Mouse (Mus musculus) liver, embryonic 15.5 days (tissue): ENCODE measurements around the gene Gatb. TPM values are rescaled to one million over a fixed set of nuclear protein-coding genes. Genes with fewer than 3 reads are reported as not detected.

Experiments
- ATAC-seq: fragments of 200-750 bp; cut with Nextera tagmentation; 2 replicates; pipeline ENCODE4 v1.8.0; 2017; ENCODE audit warnings: moderate number of reproducible peaks, mild to moderate bottlenecking, moderate library complexity; ENCODE audit not compliant: insufficient read depth
- H3K27ac ChIP-seq: fragments of 300-500 bp; sonication (generic); replicated peaks from 2 replicates; pipeline ENCODE4 v1.5.1; 2015; ENCODE audit warnings: mild to moderate bottlenecking, inconsistent platforms
- H3K27me3 ChIP-seq: fragments of 300-500 bp; sonication (generic); 2 replicates; pipeline ENCODE4 v1.6.1; 2015; ENCODE audit warnings: mild to moderate bottlenecking, inconsistent platforms
- H3K36me3 ChIP-seq: fragments of 300-500 bp; sonication (generic); replicated peaks from 2 replicates; pipeline ENCODE4 v1.6.1; 2015; ENCODE audit warnings: moderate library complexity, mild to moderate bottlenecking, inconsistent platforms
- H3K4me1 ChIP-seq: fragments of 300-500 bp; sonication (generic); replicated peaks from 2 replicates; pipeline ENCODE4 v1.6.1; 2015; ENCODE audit warnings: inconsistent platforms
- H3K4me2 ChIP-seq: fragments of 300-500 bp; sonication (generic); 2 replicates; pipeline ENCODE4 v1.6.1; 2015; ENCODE audit warnings: moderate library complexity, mild to moderate bottlenecking, inconsistent platforms
- H3K4me3 ChIP-seq: fragments of 300-500 bp; sonication (generic); replicated peaks from 2 replicates; pipeline ENCODE4 v1.5.1; 2015; ENCODE audit warnings: mild to moderate bottlenecking, inconsistent platforms
- H3K9ac ChIP-seq: fragments of 300-500 bp; sonication (generic); 2 replicates; pipeline ENCODE4 v1.6.1; 2015; ENCODE audit warnings: moderate library complexity, mild to moderate bottlenecking, inconsistent platforms
- H3K9me3 ChIP-seq: fragments of 300-500 bp; sonication (generic); replicated peaks from 2 replicates; pipeline ENCODE4 v1.6.1; 2016; ENCODE audit warnings: inconsistent platforms
- WGBS: fragments of 180-500 bp; shearing (Covaris S2); methylation state at CpG from one replicate; pipeline ENCODE4 v1.1.7; 2015; ENCODE audit warnings: mixed read lengths; ENCODE audit not compliant: insufficient replicate concordance; 5-methylcytosine and 5-hydroxymethylcytosine counted together
- polyA plus RNA-seq: library from polyadenylated mRNA; unstranded; fragments of >200 nt; fragmentation: Nextera tagmentation; extraction: Ambion mirVana; gene quantifications from 2 replicates; pipeline ENCODE4 v1.2.1, GENCODE M21; 2015

The Gatb gene
- polyA plus RNA-seq, 1 experiment from 2014 or later = 17.1 TPM

DNA sequence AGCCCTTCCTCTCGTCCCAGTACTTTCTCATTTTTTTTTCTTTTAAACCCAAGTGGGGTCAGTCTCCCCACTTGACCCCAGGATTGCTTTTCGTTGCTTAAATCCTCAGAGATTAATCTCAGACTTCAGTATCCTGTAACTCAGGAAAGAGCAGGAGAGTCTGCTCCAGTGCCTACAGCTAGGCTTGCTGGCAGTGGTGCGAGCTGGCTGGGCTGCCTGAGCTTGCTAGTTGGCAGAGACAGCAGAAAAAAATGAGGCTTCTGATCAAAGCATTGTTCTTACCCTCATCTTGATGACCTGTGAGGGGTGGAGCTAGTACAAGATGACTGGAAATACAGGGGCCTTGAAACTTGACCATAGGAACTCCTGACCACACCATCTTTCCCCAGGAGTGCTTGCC is 20.5 kb downstream of the Gatb start:
- ATAC-seq = no peak
- Histone ChIP-seq H3K27me3 (no peaks in the 10 kb centered on the region), H3K9ac (no peak overlapping the region), H3K4me3 (no peak overlapping the region), H3K36me3 (no peaks in the 10 kb centered on the region), H3K4me2 (no peak overlapping the region), H3K27ac (no peak overlapping the region), H3K9me3 (no peaks in the 10 kb centered on the region), H3K4me1 (peaks cover 10% of the 10 kb centered on the region)
- WGBS = 64% methylated on average over 3 of the region's 3 CpGs

GRCm38 (mm10) chr3:85599526-85599925 is 25.6 kb downstream of the Gatb start:
- H3K36me3 ChIP-seq = no peaks in the 10 kb centered on the region
- H3K9me3 ChIP-seq = no peaks in the 10 kb centered on the region
- H3K27me3 ChIP-seq = no peaks in the 10 kb centered on the region
- no peak overlapping the region for H3K4me2 ChIP-seq
- no peak overlapping the region for H3K9ac ChIP-seq
- H3K4me3 ChIP-seq = no peak overlapping the region
- no peaks in the 10 kb centered on the region for H3K4me1 ChIP-seq
- H3K27ac ChIP-seq = no peak overlapping the region
- no peak for ATAC-seq
- 61% methylated on average over 3 of the region's 3 CpGs for WGBS

DNA sequence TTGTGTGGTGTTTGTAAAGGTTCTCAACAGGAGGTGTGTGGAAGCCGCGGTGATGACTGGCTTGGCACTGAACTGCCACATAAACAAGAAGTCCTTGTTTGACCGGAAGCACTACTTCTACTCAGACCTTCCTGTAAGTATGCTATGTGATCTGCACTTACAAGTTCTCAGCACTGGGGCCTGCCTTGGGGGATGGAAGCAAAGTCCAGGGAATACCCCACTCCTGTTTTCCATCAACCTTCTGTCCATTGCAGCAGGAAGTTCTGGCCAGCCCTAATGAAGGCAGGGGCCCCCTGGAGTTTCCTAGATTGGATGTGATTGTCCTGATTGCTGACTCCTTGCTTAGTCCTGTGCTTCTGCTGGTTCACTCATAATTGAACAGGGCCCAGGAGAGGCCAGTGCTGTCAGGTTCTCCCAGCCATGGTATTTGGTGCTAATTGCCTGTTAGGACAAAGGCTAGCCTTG is 28.0 kb downstream of the Gatb start:
- 0 out of 2 replicates have a peak, but pooled peaks cover 3% of the 10 kb centered on the region for H3K36me3 ChIP-seq
- ATAC-seq = no peak
- no peak overlapping the region for H3K4me3 ChIP-seq
- no peak overlapping the region for H3K9ac ChIP-seq
- no peak overlapping the region for H3K4me2 ChIP-seq
- H3K4me1 ChIP-seq = no peaks in the 10 kb centered on the region
- H3K9me3 ChIP-seq = no peaks in the 10 kb centered on the region
- H3K27ac ChIP-seq = no peak overlapping the region
- WGBS = 48% methylated on average over 3 of the region's 3 CpGs
- H3K27me3 ChIP-seq = no peaks in the 10 kb centered on the region

GRCm38 (mm10) chr3:85603811-85604210 is 29.9 kb downstream of the Gatb start:
- H3K4me3 ChIP-seq = no peak overlapping the region
- no peaks in the 10 kb centered on the region for H3K27me3 ChIP-seq
- WGBS = 70% methylated on average over 1 of the region's 1 CpGs
- H3K4me2 ChIP-seq = no peak overlapping the region
- H3K9me3 ChIP-seq = no peaks in the 10 kb centered on the region
- H3K9ac ChIP-seq = no peak overlapping the region
- ATAC-seq = no peak
- H3K36me3 ChIP-seq = 0 out of 2 replicates have a peak, but pooled peaks cover 3% of the 10 kb centered on the region
- no peak overlapping the region for H3K27ac ChIP-seq
- H3K4me1 ChIP-seq = no peaks in the 10 kb centered on the region

DNA sequence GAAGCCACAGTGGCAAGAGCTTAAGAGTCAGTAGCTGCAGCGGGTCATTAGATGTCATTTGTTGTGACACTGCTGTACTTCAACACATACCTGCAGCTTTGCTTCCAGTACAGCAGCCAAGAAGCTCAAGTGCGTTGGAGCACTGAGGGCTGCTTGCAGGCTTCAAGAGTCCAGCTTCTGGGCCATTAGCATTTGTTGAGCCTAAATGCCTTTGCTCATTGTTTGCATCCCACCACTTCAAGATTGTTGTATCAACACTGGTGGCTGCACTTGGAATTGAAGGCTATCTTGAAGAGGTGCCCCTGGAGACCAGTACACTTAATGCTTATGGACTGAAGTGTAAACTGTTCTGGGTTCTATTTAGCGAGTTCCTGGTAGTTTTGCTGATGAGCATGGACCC is 33.0 kb downstream of the Gatb start:
- whole genome bisulfite sequencing = 66% methylated on average over 3 of the region's 3 CpGs

DNA sequence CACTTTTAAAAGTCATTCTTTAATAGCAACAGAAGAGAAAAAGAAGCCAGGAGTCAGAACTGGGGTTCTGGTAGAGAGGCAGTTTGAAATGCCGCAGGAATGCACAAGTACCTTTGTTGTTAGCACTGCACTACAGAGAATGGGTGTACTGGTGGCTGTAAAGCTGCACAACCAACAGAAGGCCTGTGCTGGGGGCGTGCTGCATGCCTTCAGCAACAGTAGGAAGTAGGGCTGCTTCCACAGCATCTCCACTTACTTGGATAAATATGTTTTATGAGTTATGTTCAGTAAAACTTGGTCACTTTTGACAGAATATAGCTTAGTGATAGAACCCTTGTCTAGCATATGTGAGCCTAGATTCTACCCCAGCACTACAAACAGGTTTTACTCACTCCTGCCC is 33.8 kb downstream of the Gatb start:
- Histone ChIP-seq H3K36me3 (0 out of 2 replicates have a peak, but pooled peaks cover 3% of the 10 kb centered on the region), H3K4me3 (no peak overlapping the region), H3K9ac (no peak overlapping the region), H3K27me3 (no peaks in the 10 kb centered on the region), H3K4me2 (no peak overlapping the region), H3K9me3 (no peaks in the 10 kb centered on the region), H3K27ac (no peak overlapping the region), H3K4me1 (no peaks in the 10 kb centered on the region)
- ATAC-seq = no peak
- 68% methylated on average over 2 of the region's 2 CpGs for whole genome bisulfite sequencing

More for the DNA sequence above, 33.0 kb downstream of the Gatb start:
- no peak for ATAC-seq
- no peaks in the 10 kb centered on the region for H3K4me1 ChIP-seq
- H3K27ac ChIP-seq = no peak overlapping the region
- no peak overlapping the region for H3K4me2 ChIP-seq
- no peaks in the 10 kb centered on the region for H3K27me3 ChIP-seq
- no peaks in the 10 kb centered on the region for H3K9me3 ChIP-seq
- 0 out of 2 replicates have a peak, but pooled peaks cover 3% of the 10 kb centered on the region for H3K36me3 ChIP-seq
- H3K4me3 ChIP-seq = no peak overlapping the region
- no peak overlapping the region for H3K9ac ChIP-seq

DNA sequence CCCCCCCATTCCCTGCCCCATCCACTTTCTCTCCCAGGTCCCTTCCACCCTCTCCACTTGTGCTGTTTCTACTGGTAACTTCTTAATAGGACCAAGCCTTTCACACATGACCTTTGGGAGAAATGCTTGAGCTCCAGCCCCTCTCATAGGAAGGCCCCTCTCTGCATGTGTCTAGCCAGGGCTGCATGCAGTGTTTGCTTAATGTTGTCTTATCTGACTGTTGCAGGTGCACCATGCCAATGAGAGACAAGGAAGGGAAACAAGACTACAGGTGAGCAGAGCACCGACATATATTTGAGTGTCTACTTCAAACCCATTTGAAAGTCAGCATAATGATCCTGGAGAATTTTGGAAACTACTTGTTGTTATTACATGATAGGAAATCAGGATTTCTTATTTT is 42.5 kb downstream of the Gatb start:
- no peak overlapping the region for H3K9ac ChIP-seq
- no peak overlapping the region for H3K4me2 ChIP-seq
- H3K27ac ChIP-seq = no peak overlapping the region
- no peaks in the 10 kb centered on the region for H3K4me1 ChIP-seq
- no peak for ATAC-seq
- H3K27me3 ChIP-seq = no peaks in the 10 kb centered on the region
- H3K4me3 ChIP-seq = no peak overlapping the region
- WGBS = 40% methylated on average over 1 of the region's 1 CpGs
- peaks cover 12% of the 10 kb centered on the region; the same call in 1 of the 2 replicates for H3K36me3 ChIP-seq
- H3K9me3 ChIP-seq = no peaks in the 10 kb centered on the region

DNA sequence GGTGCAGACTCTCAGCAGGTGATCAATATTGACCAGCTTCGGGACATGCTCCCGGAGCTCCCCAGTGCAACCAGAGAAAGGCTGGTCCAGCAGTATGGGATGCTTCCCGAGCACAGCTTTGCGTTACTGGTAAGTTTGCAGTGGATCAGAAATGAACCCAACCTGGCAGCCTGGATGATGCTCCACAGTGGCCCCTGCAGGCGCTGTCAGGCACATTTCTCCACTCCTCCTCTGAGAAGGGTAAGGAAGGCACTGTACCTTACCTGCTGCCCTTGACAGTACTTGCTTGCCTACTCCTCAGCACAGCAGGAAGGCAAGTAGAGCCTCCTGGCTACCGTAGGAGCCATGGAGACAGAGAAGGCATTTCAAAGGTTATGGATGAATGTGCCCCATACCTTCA is 45.0 kb downstream of the Gatb start:
- Histone ChIP-seq H3K4me3 (no peak overlapping the region), H3K9ac (no peak overlapping the region), H3K27ac (no peak overlapping the region), H3K4me2 (no peak overlapping the region), H3K36me3 (peaks cover 17% of the 10 kb centered on the region; the same call in 1 of the 2 replicates), H3K9me3 (no peaks in the 10 kb centered on the region), H3K4me1 (no peaks in the 10 kb centered on the region), H3K27me3 (no peaks in the 10 kb centered on the region)
- ATAC-seq = no peak
- 80% methylated on average over 6 of the region's 6 CpGs for WGBS

DNA sequence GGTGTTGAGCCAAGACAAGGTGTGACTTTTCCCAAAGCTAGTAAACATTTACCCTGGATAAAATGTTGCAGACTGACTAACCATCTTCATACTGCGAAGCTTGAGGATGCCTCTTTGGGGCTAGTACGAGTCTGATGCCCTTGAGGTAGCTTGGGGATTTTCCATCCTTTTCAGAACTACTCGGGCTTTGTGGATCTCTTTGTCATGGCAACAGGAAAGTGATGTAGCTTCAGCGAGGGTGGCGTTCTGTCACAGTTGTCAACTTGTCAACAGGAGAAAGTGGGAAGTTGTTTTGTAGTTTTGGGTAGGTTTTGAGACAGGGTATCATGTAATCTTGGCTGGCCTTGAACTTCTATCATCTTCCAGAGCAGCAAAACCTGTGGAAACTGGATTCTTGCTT is 45.4 kb downstream of the Gatb start:
- no peak overlapping the region for H3K4me2 ChIP-seq
- no peaks in the 10 kb centered on the region for H3K9me3 ChIP-seq
- H3K9ac ChIP-seq = no peak overlapping the region
- no peak overlapping the region for H3K27ac ChIP-seq
- no peak overlapping the region for H3K4me3 ChIP-seq
- no peaks in the 10 kb centered on the region for H3K4me1 ChIP-seq
- ATAC-seq = no peak
- 68% methylated on average over 5 of the region's 5 CpGs for WGBS
- no peaks in the 10 kb centered on the region for H3K27me3 ChIP-seq
- peaks cover 17% of the 10 kb centered on the region; the same call in 1 of the 2 replicates for H3K36me3 ChIP-seq

- WGBS = 92% methylated on average over 1 of the region's 1 CpGs
- H3K27ac ChIP-seq = no peak overlapping the region
- H3K27me3 ChIP-seq = no peaks in the 10 kb centered on the region
- peaks cover 17% of the 10 kb centered on the region; the same call in 1 of the 2 replicates for H3K36me3 ChIP-seq
- no peak for ATAC-seq
- H3K9me3 ChIP-seq = no peaks in the 10 kb centered on the region
- no peak overlapping the region for H3K9ac ChIP-seq
- no peak overlapping the region for H3K4me3 ChIP-seq
- H3K4me1 ChIP-seq = no peaks in the 10 kb centered on the region
- no peak overlapping the region for H3K4me2 ChIP-seq
These were observed 45.8 kb downstream of the Gatb start for GRCm38 (mm10) chr3:85619751-85620150.

DNA sequence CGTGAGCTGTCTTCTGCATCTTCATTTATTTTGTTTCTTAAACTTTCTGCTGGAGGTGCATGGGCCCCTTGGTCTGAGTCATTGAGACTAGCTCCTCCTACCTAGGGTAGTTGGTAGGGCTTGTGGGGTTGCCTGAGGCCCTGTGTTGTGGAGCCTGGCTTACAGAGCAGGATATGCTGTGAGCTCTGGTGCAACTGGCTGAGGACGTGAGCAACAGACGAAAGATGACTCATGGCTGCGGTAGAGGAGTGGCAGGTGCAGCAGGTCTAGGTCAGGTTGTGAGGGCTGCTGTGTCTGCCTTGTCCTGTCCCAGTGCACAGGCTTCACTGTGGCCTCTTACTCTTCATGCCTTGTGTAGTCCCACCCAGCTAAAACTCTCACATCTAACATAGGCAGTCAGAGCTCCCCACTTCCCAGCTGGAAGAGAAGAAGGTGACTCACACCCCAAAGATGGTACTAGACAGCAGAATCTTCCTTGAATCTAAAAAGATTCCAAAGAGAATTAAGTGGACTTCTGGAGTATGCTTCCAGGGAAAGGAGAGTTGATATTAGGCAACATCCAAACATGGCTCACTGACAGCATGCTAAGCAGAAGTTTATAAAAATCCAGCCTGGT is 56.1 kb downstream of the Gatb start:
- no peak overlapping the region for H3K27ac ChIP-seq
- H3K27me3 ChIP-seq = no peaks in the 10 kb centered on the region
- ATAC-seq = no peak

GRCm38 (mm10) chr3:85633733-85634132 is 59.8 kb downstream of the Gatb start:
- H3K36me3 ChIP-seq = no peaks in the 10 kb centered on the region
- no peak overlapping the region for H3K27ac ChIP-seq
- WGBS = 65% methylated on average over 2 of the region's 2 CpGs
- no peaks in the 10 kb centered on the region for H3K27me3 ChIP-seq
- H3K9ac ChIP-seq = no peak overlapping the region
- H3K9me3 ChIP-seq = no peaks in the 10 kb centered on the region
- H3K4me2 ChIP-seq = no peak overlapping the region
- no peak overlapping the region for H3K4me3 ChIP-seq
- H3K4me1 ChIP-seq = no peaks in the 10 kb centered on the region
- no peak for ATAC-seq

More for the DNA sequence above, 56.1 kb downstream of the Gatb start:
- Histone ChIP-seq H3K36me3 (no peaks in the 10 kb centered on the region), H3K4me3 (no peak overlapping the region), H3K4me2 (no peak overlapping the region), H3K9me3 (no peaks in the 10 kb centered on the region), H3K9ac (no peak overlapping the region), H3K4me1 (no peaks in the 10 kb centered on the region)
- WGBS = 80% methylated on average over 4 of the region's 4 CpGs
